Mouse (Mus musculus) liver, embryonic 12.5 days (tissue): ENCODE data around the gene Aadat. TPM values are rescaled to one million over a fixed set of nuclear protein-coding genes. Genes with fewer than 3 reads are reported as not detected.
"Not testable (repeated sequence)": the region's sequence is repeated elsewhere in the genome, so short reads cannot be mapped to it uniquely, and the experiment has no call there.

Experiments
- ATAC-seq: fragments of 200-750 bp; cut with Nextera tagmentation; 2 replicates; pipeline ENCODE4 v1.8.0; 2017; ENCODE audit warnings: moderate number of reproducible peaks, mild to moderate bottlenecking, moderate library complexity
- H3K27ac ChIP-seq: fragments of 300-500 bp; sonication (generic); 2 replicates; pipeline ENCODE4 v1.5.1; 2016; ENCODE audit warnings: mild to moderate bottlenecking
- H3K27me3 ChIP-seq: fragments of 300-500 bp; sonication (generic); replicated peaks from 2 replicates; pipeline ENCODE4 v1.6.1; 2016; ENCODE audit warnings: mild to moderate bottlenecking, moderate library complexity
- H3K36me3 ChIP-seq: fragments of 300-500 bp; sonication (generic); 2 replicates; pipeline ENCODE4 v1.6.1; 2016; ENCODE audit warnings: mild to moderate bottlenecking, moderate library complexity
- H3K4me1 ChIP-seq: fragments of 300-500 bp; sonication (generic); 2 replicates; pipeline ENCODE4 v1.6.1; 2016
- H3K4me2 ChIP-seq: fragments of 300-500 bp; sonication (generic); 2 replicates; pipeline ENCODE4 v1.6.1; 2016; ENCODE audit warnings: mild to moderate bottlenecking, moderate library complexity
- H3K4me3 ChIP-seq: fragments of 300-500 bp; sonication (generic); 2 replicates; pipeline ENCODE4 v1.5.1; 2016; ENCODE audit warnings: mild to moderate bottlenecking, moderate library complexity
- H3K9ac ChIP-seq: fragments of 300-500 bp; sonication (generic); 2 replicates; pipeline ENCODE4 v1.6.1; 2016; ENCODE audit warnings: mild to moderate bottlenecking, moderate library complexity
- H3K9me3 ChIP-seq: fragments of 300-500 bp; sonication (generic); replicated peaks from 2 replicates; pipeline ENCODE4 v1.6.1; 2016; ENCODE audit warnings: mild to moderate bottlenecking, moderate library complexity
- WGBS: fragments of 180-500 bp; shearing (Covaris S2); methylation state at CpG from one replicate; pipeline ENCODE4 v1.1.7; 2016; ENCODE audit not compliant: insufficient replicate concordance; 5-methylcytosine and 5-hydroxymethylcytosine counted together
- polyA plus RNA-seq: library from polyadenylated mRNA; unstranded; fragments of >200 nt; fragmentation: Nextera tagmentation; extraction: Ambion mirVana; gene quantifications from 2 replicates; pipeline ENCODE4 v1.2.1, GENCODE M21; 2016

Aadat gene
- polyA plus RNA-seq, result 3.4 and 5.0 TPM in 2 replicates

GRCm38 (mm10) chr8:60505653-60506521 lies at the start of gene Aadat:
Gene Aadat (plus strand): TSS chr8:60505932.
- peak; percentile 87 for ATAC-seq
- no peaks in the 10 kb centered on the region for H3K27me3 ChIP-seq
- H3K4me1 ChIP-seq, result 0 out of 2 replicates have a peak, but pooled peaks cover 4% of the 10 kb centered on the region
- H3K4me3 ChIP-seq, result peak within 1 kb of the TSS; percentile 42
- H3K27ac ChIP-seq, result 0 out of 2 replicates have a peak within 1 kb of the TSS, but pooled peaks have one; percentile 6
- H3K4me2 ChIP-seq, result peak within 1 kb of the TSS; percentile 62
- peak within 1 kb of the TSS; percentile 44 for H3K9ac ChIP-seq
- H3K9me3 ChIP-seq, result no peaks in the 10 kb centered on the region
- WGBS, result 2% methylated on average over 25 of the region's 25 CpGs
- no peaks in the 10 kb centered on the region for H3K36me3 ChIP-seq

GRCm38 (mm10) chr8:60466686-60467335 lies 38.9 kb upstream of the Aadat start:
- WGBS, result 32% methylated on average over 15 of the region's 15 CpGs
- H3K9ac ChIP-seq, result no peak overlapping the region
- ATAC-seq, result no peak
- no peak overlapping the region for H3K27ac ChIP-seq
- H3K4me1 ChIP-seq, result no peaks in the 10 kb centered on the region
- H3K4me3 ChIP-seq, result no peak overlapping the region
- H3K9me3 ChIP-seq, result peaks cover 12% of the 10 kb centered on the region; the same call in 1 of the 2 replicates
- H3K27me3 ChIP-seq, result no peaks in the 10 kb centered on the region
- no peak overlapping the region for H3K4me2 ChIP-seq
- H3K36me3 ChIP-seq, result no peaks in the 10 kb centered on the region

- Histone ChIP-seq H3K4me1 (no peaks in the 10 kb centered on the region), H3K9me3 (no peaks in the 10 kb centered on the region), H3K27ac (no peak overlapping the region), H3K4me2 (no peak overlapping the region), H3K27me3 (no peaks in the 10 kb centered on the region), H3K9ac (no peak overlapping the region), H3K36me3 (no peaks in the 10 kb centered on the region), H3K4me3 (no peak overlapping the region)
- WGBS, result 59% methylated on average over 2 of the region's 2 CpGs
- no peak for ATAC-seq
These were observed 15.6 kb upstream of the Aadat start for GRCm38 (mm10) chr8:60490147-60490546.

GRCm38 (mm10) chr8:60491871-60492270 lies 13.9 kb upstream of the Aadat start:
- Histone ChIP-seq H3K4me2 (no peak overlapping the region), H3K4me3 (no peak overlapping the region), H3K9ac (no peak overlapping the region), H3K36me3 (no peaks in the 10 kb centered on the region), H3K27me3 (no peaks in the 10 kb centered on the region), H3K4me1 (no peaks in the 10 kb centered on the region), H3K27ac (no peak overlapping the region), H3K9me3 (no peaks in the 10 kb centered on the region)
- WGBS, result 64% methylated on average over 2 of the region's 2 CpGs
- no peak for ATAC-seq

- 39% methylated on average over 3 of the region's 3 CpGs for WGBS
- H3K27ac ChIP-seq, result no peak overlapping the region
- no peak for ATAC-seq
- no peaks in the 10 kb centered on the region for H3K9me3 ChIP-seq
- H3K4me3 ChIP-seq, result no peak overlapping the region
- no peaks in the 10 kb centered on the region for H3K27me3 ChIP-seq
- no peaks in the 10 kb centered on the region for H3K36me3 ChIP-seq
- H3K9ac ChIP-seq, result no peak overlapping the region
- H3K4me2 ChIP-seq, result no peak overlapping the region
- no peaks in the 10 kb centered on the region for H3K4me1 ChIP-seq
These were observed 13.3 kb upstream of the Aadat start for GRCm38 (mm10) chr8:60492471-60492870.

- H3K4me3 ChIP-seq, result no peak overlapping the region
- no peak overlapping the region for H3K27ac ChIP-seq
- H3K4me1 ChIP-seq, result no peaks in the 10 kb centered on the region
- WGBS, result 70% methylated on average over 11 of the region's 11 CpGs
- H3K9ac ChIP-seq, result no peak overlapping the region
- H3K4me2 ChIP-seq, result no peak overlapping the region
- no peaks in the 10 kb centered on the region for H3K27me3 ChIP-seq
- ATAC-seq, result no peak
- no peaks in the 10 kb centered on the region for H3K9me3 ChIP-seq
- no peaks in the 10 kb centered on the region for H3K36me3 ChIP-seq
These were observed 11.1 kb upstream of the Aadat start for GRCm38 (mm10) chr8:60494606-60495005.

- not testable (repeated sequence) for H3K4me3 ChIP-seq, H3K4me1 ChIP-seq, ATAC-seq, H3K9me3 ChIP-seq, H3K9ac ChIP-seq, H3K36me3 ChIP-seq, H3K27ac ChIP-seq, H3K4me2 ChIP-seq, H3K27me3 ChIP-seq
- WGBS, result 57% methylated on average over 2 of the region's 2 CpGs
These were observed 10.7 kb upstream of the Aadat start for GRCm38 (mm10) chr8:60495046-60495445.

GRCm38 (mm10) chr8:60503098-60503497 lies 2.6 kb upstream of the Aadat start, which contains the start of gene Gm10283:
Gene Gm10283 (minus strand): TSS chr8:60503198.
- no peak for ATAC-seq
- no peak within 1 kb of the TSS for H3K4me2 ChIP-seq
- H3K9me3 ChIP-seq, result no peaks in the 10 kb centered on the region
- 28% methylated on average over 2 of the region's 2 CpGs for WGBS
- no peak within 1 kb of the TSS for H3K9ac ChIP-seq
- no peak within 1 kb of the TSS for H3K4me3 ChIP-seq
- no peaks in the 10 kb centered on the region for H3K36me3 ChIP-seq
- 0 out of 2 replicates have a peak, but pooled peaks cover 4% of the 10 kb centered on the region for H3K4me1 ChIP-seq
- H3K27me3 ChIP-seq, result no peaks in the 10 kb centered on the region
- no peak within 1 kb of the TSS for H3K27ac ChIP-seq

- Histone ChIP-seq H3K4me1 (no peaks in the 10 kb centered on the region), H3K36me3 (no peaks in the 10 kb centered on the region), H3K9me3 (no peaks in the 10 kb centered on the region), H3K4me2 (no peak overlapping the region), H3K4me3 (no peak overlapping the region), H3K9ac (no peak overlapping the region), H3K27ac (no peak overlapping the region), H3K27me3 (no peaks in the 10 kb centered on the region)
- no peak for ATAC-seq
These were observed 12.6 kb downstream of the Aadat start for GRCm38 (mm10) chr8:60518286-60518685.

- Histone ChIP-seq H3K9me3 (no peaks in the 10 kb centered on the region), H3K4me1 (no peaks in the 10 kb centered on the region), H3K36me3 (no peaks in the 10 kb centered on the region), H3K27ac (no peak overlapping the region), H3K27me3 (no peaks in the 10 kb centered on the region), H3K4me3 (no peak overlapping the region), H3K4me2 (no peak overlapping the region), H3K9ac (no peak overlapping the region)
- ATAC-seq, result no peak
- WGBS, result 33% methylated on average over 2 of the region's 2 CpGs
These were observed 29.2 kb downstream of the Aadat start for GRCm38 (mm10) chr8:60534945-60535344.

GRCm38 (mm10) chr8:60566783-60567182 lies 61.1 kb downstream of the Aadat start:
- no peak overlapping the region for H3K4me3 ChIP-seq
- H3K9me3 ChIP-seq, result no peaks in the 10 kb centered on the region
- no peak for ATAC-seq
- H3K9ac ChIP-seq, result no peak overlapping the region
- no peak overlapping the region for H3K4me2 ChIP-seq
- WGBS, result 46% methylated on average over 3 of the region's 3 CpGs
- no peaks in the 10 kb centered on the region for H3K4me1 ChIP-seq
- H3K36me3 ChIP-seq, result no peaks in the 10 kb centered on the region
- no peaks in the 10 kb centered on the region for H3K27me3 ChIP-seq
- no peak overlapping the region for H3K27ac ChIP-seq

- Histone ChIP-seq H3K36me3 (no peaks in the 10 kb centered on the region), H3K4me2 (no peak overlapping the region), H3K9ac (no peak overlapping the region), H3K9me3 (no peaks in the 10 kb centered on the region), H3K4me3 (no peak overlapping the region), H3K4me1 (no peaks in the 10 kb centered on the region), H3K27me3 (no peaks in the 10 kb centered on the region), H3K27ac (no peak overlapping the region)
- whole genome bisulfite sequencing, result 48% methylated on average over 1 of the region's 1 CpGs
- ATAC-seq, result no peak
These were observed 71.5 kb downstream of the Aadat start for GRCm38 (mm10) chr8:60577231-60577630.
